Mouse (Mus musculus): Measurements from ENCODE around the gene Anks1b. TPM values are rescaled to one million over a fixed set of nuclear protein-coding genes. Genes with fewer than 3 reads are reported as not detected.

The Anks1b gene
- total and polyA plus RNA-seq, 3 experiments: not detected

- no peaks in the 10 kb centered on the region for H3K27me3 ChIP-seq (ENCODE audit: control insufficient read depth in 1 of 2, insufficient read depth in 2 of 2, low read length in 2 of 2)
These were observed 955.5 kb downstream of the Anks1b start for GRCm38 (mm10) chr10:90828581-90829393.

GRCm38 (mm10) chr10:90829394-90830267 lies 956.3 kb downstream of the Anks1b start:
- DNase-seq (ENCODE audit: low read depth, low spot score): no peak
- Histone ChIP-seq H3K79me2 (ENCODE audit: control insufficient read depth, insufficient read depth, low read length, poor library complexity) (no peaks in the 10 kb centered on the region), H3K9me3 (replicated peaks; ENCODE audit: insufficient read depth, low read length) (no peaks in the 10 kb centered on the region), H3K4me1 (ENCODE audit: control insufficient read depth in 1 of 2, insufficient read depth in 2 of 2, low read length in 2 of 2) (no peaks in the 10 kb centered on the region), H3K27ac (ENCODE audit: control insufficient read depth, low read depth, low read length) (no peak overlapping the region), H3K36me3 (ENCODE audit: control insufficient read depth in 1 of 2, insufficient read depth in 2 of 2, low read length in 2 of 2) (no peaks in the 10 kb centered on the region), H3K9ac (ENCODE audit: control insufficient read depth, low read depth, low read length, poor library complexity, severe bottlenecking) (no peak overlapping the region), H3K4me3 (ENCODE audit: control insufficient read depth in 1 of 2, insufficient read depth in 1 of 2, low read depth in 2 of 2, low read length in 2 of 2) (no peak overlapping the region), H3K27me3 (ENCODE audit: control insufficient read depth in 1 of 2, insufficient read depth in 2 of 2, low read length in 2 of 2) (no peaks in the 10 kb centered on the region)
- TF ChIP-seq TCF12 (IDR thresholded peaks at IDR 0.05; ENCODE audit: low read depth, low read length): no peak
- no peak for TF ChIP-seq E2F4 (IDR thresholded peaks at IDR 0.05; ENCODE audit: borderline replicate concordance, low read depth, low read length)
- no peak for TF ChIP-seq NRF1 (IDR thresholded peaks at IDR 0.05; ENCODE audit: insufficient read depth, low read depth, low read length, poor library complexity, severe bottlenecking)
- no peak for TF ChIP-seq MYB (IDR thresholded peaks at IDR 0.05; ENCODE audit: low read depth, low read length)
- TF ChIP-seq SIN3A (IDR thresholded peaks at IDR 0.05; ENCODE audit: low read length): no peak
- no peak for TF ChIP-seq MAZ (IDR thresholded peaks at IDR 0.05; ENCODE audit: low read depth, low read length)
- TF ChIP-seq RAD21 (IDR thresholded peaks at IDR 0.05; ENCODE audit: low read depth, low read length): no peak
- no peak for TF ChIP-seq ELF1 (IDR thresholded peaks at IDR 0.05; ENCODE audit: low read depth, low read length)
- TF ChIP-seq MAX (IDR thresholded peaks at IDR 0.05; ENCODE audit: low read length): no peak
- TF ChIP-seq POLR2A (IDR thresholded peaks at IDR 0.05; ENCODE audit: control insufficient read depth in 1 of 2, insufficient read depth in 1 of 2, low read depth in 1 of 2, low read length in 2 of 2, poor library complexity in 1 of 2): no peak
- no peak for TF ChIP-seq GABPA (IDR thresholded peaks at IDR 0.05; ENCODE audit: low read depth, low read length)
- no peak for TF ChIP-seq CHD2 (IDR thresholded peaks at IDR 0.05; ENCODE audit: low read length)
- TF ChIP-seq MXI1 (IDR thresholded peaks at IDR 0.05; ENCODE audit: low read depth, low read length): no peak
- TF ChIP-seq ZMIZ1 (IDR thresholded peaks at IDR 0.05; ENCODE audit: low read depth, low read length): no peak
- TF ChIP-seq JUND (IDR thresholded peaks at IDR 0.05; ENCODE audit: low read depth, low read length): no peak
- TF ChIP-seq MAFK (IDR thresholded peaks at IDR 0.05; ENCODE audit: borderline replicate concordance, low read depth, low read length): no peak
- no peak for TF ChIP-seq TBP (IDR thresholded peaks at IDR 0.05; ENCODE audit: low read depth, low read length)
- no peak for TF ChIP-seq ZC3H11A (IDR thresholded peaks at IDR 0.05; ENCODE audit: low read depth, low read length)
- no peak for TF ChIP-seq KAT2A (conservative IDR thresholded peaks at IDR 0.05; ENCODE audit: low read depth, low read length)
- TF ChIP-seq NELFE (IDR thresholded peaks at IDR 0.05; ENCODE audit: low read depth, low read length): no peak

More at GRCm38 (mm10) chr10:90828581-90829393, 955.5 kb downstream of the Anks1b start:
- no peak for DNase-seq (ENCODE audit: low read depth, low spot score)
- H3K9me3 ChIP-seq (replicated peaks; ENCODE audit: insufficient read depth, low read length): no peaks in the 10 kb centered on the region
- no peaks in the 10 kb centered on the region for H3K4me1 ChIP-seq (ENCODE audit: control insufficient read depth in 1 of 2, insufficient read depth in 2 of 2, low read length in 2 of 2)
- H3K36me3 ChIP-seq (ENCODE audit: control insufficient read depth in 1 of 2, insufficient read depth in 2 of 2, low read length in 2 of 2): no peaks in the 10 kb centered on the region
- no peaks in the 10 kb centered on the region for H3K79me2 ChIP-seq (ENCODE audit: control insufficient read depth, insufficient read depth, low read length, poor library complexity)
- H3K9ac ChIP-seq (ENCODE audit: control insufficient read depth, low read depth, low read length, poor library complexity, severe bottlenecking): no peak overlapping the region
- H3K4me3 ChIP-seq (ENCODE audit: control insufficient read depth in 1 of 2, insufficient read depth in 1 of 2, low read depth in 2 of 2, low read length in 2 of 2): no peak overlapping the region
- TF ChIP-seq KAT2A (conservative IDR thresholded peaks at IDR 0.05; ENCODE audit: low read depth, low read length): no peak
- no peak for TF ChIP-seq MYB (IDR thresholded peaks at IDR 0.05; ENCODE audit: low read depth, low read length)
- no peak for TF ChIP-seq MAFK (IDR thresholded peaks at IDR 0.05; ENCODE audit: borderline replicate concordance, low read depth, low read length)
- no peak for TF ChIP-seq TAL1 (IDR thresholded peaks at IDR 0.05; ENCODE audit: low read length)
- TF ChIP-seq JUND (IDR thresholded peaks at IDR 0.05; ENCODE audit: low read depth, low read length): no peak
- no peak for TF ChIP-seq NELFE (IDR thresholded peaks at IDR 0.05; ENCODE audit: low read depth, low read length)
- TF ChIP-seq POLR2A (IDR thresholded peaks at IDR 0.05; ENCODE audit: control insufficient read depth in 1 of 2, insufficient read depth in 1 of 2, low read depth in 1 of 2, low read length in 2 of 2, poor library complexity in 1 of 2): no peak
- TF ChIP-seq MYC (IDR thresholded peaks at IDR 0.05; ENCODE audit: low read depth, low read length): no peak
- no peak for TF ChIP-seq MXI1 (IDR thresholded peaks at IDR 0.05; ENCODE audit: low read depth, low read length)
- no peak for TF ChIP-seq BHLHE40 (IDR thresholded peaks at IDR 0.05; ENCODE audit: borderline replicate concordance, low read depth, low read length)
- TF ChIP-seq UBTF (IDR thresholded peaks at IDR 0.05; ENCODE audit: borderline replicate concordance, insufficient read depth, low read depth, low read length): no peak
- no peak for TF ChIP-seq ZC3H11A (IDR thresholded peaks at IDR 0.05; ENCODE audit: low read depth, low read length)
- no peak for TF ChIP-seq POLR2AphosphoS5 (IDR thresholded peaks at IDR 0.05; ENCODE audit: borderline replicate concordance, low read depth, low read length)
- no peak for TF ChIP-seq CTCF (IDR thresholded peaks at IDR 0.05 in 2 of 3, conservative IDR thresholded peaks at IDR 0.05 in 1 of 3; ENCODE audit: control insufficient read depth in 1 of 3, insufficient read depth in 1 of 3, low read depth in 2 of 3, low read length in 3 of 3, poor library complexity in 1 of 3, severe bottlenecking in 1 of 3)
- TF ChIP-seq SIN3A (IDR thresholded peaks at IDR 0.05; ENCODE audit: low read length): no peak
- no peak for TF ChIP-seq CHD1 (IDR thresholded peaks at IDR 0.05; ENCODE audit: low read depth, low read length)
- H3K27ac ChIP-seq (ENCODE audit: control insufficient read depth, low read depth, low read length): no peak overlapping the region
